Mouse (Mus musculus) spleen, postnatal 36 days (tissue): Measurements from ENCODE around the gene Tcte2.
"Not testable (repeated sequence)": the region's sequence is repeated elsewhere in the genome, so short reads cannot be mapped to it uniquely, and the experiment has no call there.

Experiments used
- DNase-seq, 2 experiments: peaks; one replicate each; pipeline ENCODE4 v3.0.0; 2022; ENCODE audit warnings: low spot score in 2 of 2, mixed read lengths in 1 of 2

Gene Tcte2

GRCm38 (mm10) chr17:13683027-13683410 lies 78.6 kb downstream of the Tcte2 start:
- no peak for DNase-seq

GRCm38 (mm10) chr17:13682378-13683026 lies 79.1 kb downstream of the Tcte2 start:
- peak; percentile 29 to 46 for DNase-seq

GRCm38 (mm10) chr17:13681686-13682085 lies 79.9 kb downstream of the Tcte2 start:
- DNase-seq: no peak

- DNase-seq: no peak
These were observed 80.5 kb downstream of the Tcte2 start for GRCm38 (mm10) chr17:13681126-13681525.

GRCm38 (mm10) chr17:13680318-13680717 lies 81.3 kb downstream of the Tcte2 start:
- DNase-seq: no peak

GRCm38 (mm10) chr17:13679725-13680124 lies 81.9 kb downstream of the Tcte2 start:
- DNase-seq: no peak

GRCm38 (mm10) chr17:13677225-13678148 lies 84.1 kb downstream of the Tcte2 start:
- no peak for DNase-seq

- DNase-seq: not testable (repeated sequence)
These were observed 85.5 kb downstream of the Tcte2 start for GRCm38 (mm10) chr17:13676099-13676498.

- no peak for DNase-seq
These were observed 86.0 kb downstream of the Tcte2 start for GRCm38 (mm10) chr17:13675630-13676029.

GRCm38 (mm10) chr17:13674695-13675306 lies 86.8 kb downstream of the Tcte2 start:
- DNase-seq: no peak

- no peak for DNase-seq
These were observed 89.9 kb downstream of the Tcte2 start for GRCm38 (mm10) chr17:13671732-13672131.

GRCm38 (mm10) chr17:13670227-13670626 lies 91.4 kb downstream of the Tcte2 start:
- no peak for DNase-seq

- no peak for DNase-seq
These were observed 92.4 kb downstream of the Tcte2 start for GRCm38 (mm10) chr17:13669206-13669605.

GRCm38 (mm10) chr17:13668052-13669015 lies 93.3 kb downstream of the Tcte2 start:
- DNase-seq: no peak

- no peak for DNase-seq
These were observed 94.6 kb downstream of the Tcte2 start for GRCm38 (mm10) chr17:13667006-13667405.

- DNase-seq: no peak
These were observed 95.9 kb downstream of the Tcte2 start for GRCm38 (mm10) chr17:13665731-13666130.

- DNase-seq: no peak
These were observed 98.0 kb downstream of the Tcte2 start for GRCm38 (mm10) chr17:13663386-13664166.
